Mouse (Mus musculus) midbrain, embryonic 11.5 days (tissue): ENCODE results near the gene A1cf. TPM values are rescaled to one million over a fixed set of nuclear protein-coding genes. Genes with fewer than 3 reads are reported as not detected.

Experiments
- ATAC-seq: fragments of 200-750 bp; cut with Nextera tagmentation; 2 replicates; pipeline ENCODE4 v1.8.0; 2017; ENCODE audit warnings: moderate TSS enrichment, moderate library complexity; ENCODE audit not compliant: low FRiP score
- DNase-seq: peaks from one replicate; pipeline ENCODE4 v3.0.0; 2015; ENCODE audit warnings: low spot score; ENCODE audit errors: missing footprints
- H3K27ac ChIP-seq: fragments of 300-500 bp; sonication (generic); 2 replicates; pipeline ENCODE4 v1.5.1; 2014; ENCODE audit warnings: low read depth, low read length
- H3K27me3 ChIP-seq: fragments of 300-500 bp; sonication (generic); 2 replicates; pipeline ENCODE4 v1.6.1; 2014; ENCODE audit warnings: mild to moderate bottlenecking, low read length, moderate library complexity, mixed read lengths; ENCODE audit not compliant: control insufficient read depth, insufficient read depth
- H3K36me3 ChIP-seq: fragments of 300-500 bp; sonication (generic); 2 replicates; pipeline ENCODE4 v1.6.1; 2014; ENCODE audit warnings: mild to moderate bottlenecking, low read length, moderate library complexity, mixed read lengths; ENCODE audit not compliant: control insufficient read depth, insufficient read depth
- H3K4me1 ChIP-seq: fragments of 300-500 bp; sonication (generic); 2 replicates; pipeline ENCODE4 v1.6.1; 2014; ENCODE audit warnings: low read length; ENCODE audit not compliant: control insufficient read depth, insufficient read depth
- H3K4me2 ChIP-seq: fragments of 300-500 bp; sonication (generic); 2 replicates; pipeline ENCODE4 v1.6.1; 2014; ENCODE audit warnings: mild to moderate bottlenecking, moderate library complexity
- H3K4me3 ChIP-seq: fragments of 300-500 bp; sonication (generic); 2 replicates; pipeline ENCODE4 v1.5.1; 2014; ENCODE audit warnings: low read depth, low read length
- H3K9ac ChIP-seq: fragments of 300-500 bp; sonication (generic); 2 replicates; pipeline ENCODE4 v1.6.1; 2014; ENCODE audit warnings: low read length
- H3K9me3 ChIP-seq: fragments of 300-500 bp; sonication (generic); 2 replicates; pipeline ENCODE4 v1.6.1; 2016; ENCODE audit warnings: low read length; ENCODE audit not compliant: control insufficient read depth
- WGBS: fragments of 180-500 bp; shearing (Covaris S2); extraction: QIAGEN DNeasy Blood & Tissue Kit; methylation state at CpG from one replicate; pipeline ENCODE4 v1.1.7; 2014; 5-methylcytosine and 5-hydroxymethylcytosine counted together
- polyA plus RNA-seq: library from polyadenylated mRNA; unstranded; fragments of >200 nt; fragmentation: Nextera tagmentation; extraction: Ambion mirVana; gene quantifications from 2 replicates; pipeline ENCODE4 v1.2.1, GENCODE M21; 2014

A1cf gene
- polyA plus RNA-seq = not detected in 2 replicates

GRCm38 (mm10) chr19:31868521-31868920 is at the start of gene A1cf:
TSS of gene A1cf (plus strand) at chr19:31868764.
- WGBS = 88% methylated on average over 7 of the region's 7 CpGs
- Histone ChIP-seq H3K27ac (no peak within 1 kb of the TSS), H3K9me3 (no peaks in the 10 kb centered on the region), H3K4me3 (no peak within 1 kb of the TSS), H3K27me3 (no peaks in the 10 kb centered on the region), H3K36me3 (no peaks in the 10 kb centered on the region), H3K9ac (no peak within 1 kb of the TSS), H3K4me2 (no peak within 1 kb of the TSS), H3K4me1 (no peaks in the 10 kb centered on the region)
- ATAC-seq (no peak), DNase-seq (no peak)

DNA sequence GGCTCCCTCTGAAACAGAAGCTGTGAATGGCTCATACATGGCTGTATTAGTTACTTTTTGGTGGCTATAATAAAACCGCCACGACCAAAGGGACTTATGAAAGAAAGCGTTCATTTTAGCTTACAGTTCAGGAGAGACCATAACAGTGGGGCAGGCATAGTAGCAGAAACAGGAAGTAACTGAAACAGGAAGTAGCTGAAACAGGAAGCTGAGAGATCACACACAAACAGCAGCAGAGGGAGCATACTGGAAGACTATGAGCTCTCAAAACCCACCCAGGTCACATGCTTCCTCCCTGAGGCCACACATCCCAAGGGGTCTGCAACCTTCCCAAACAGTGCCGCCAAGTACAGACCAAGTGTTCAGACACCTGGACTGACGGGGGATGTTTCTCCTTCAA is 34.3 kb upstream of the A1cf start:
- H3K4me1 ChIP-seq = no peaks in the 10 kb centered on the region
- WGBS = 94% methylated on average over 5 of the region's 5 CpGs
- H3K4me3 ChIP-seq = no peak overlapping the region
- H3K9me3 ChIP-seq = no peaks in the 10 kb centered on the region
- H3K27ac ChIP-seq = no peak overlapping the region
- no peaks in the 10 kb centered on the region for H3K27me3 ChIP-seq
- H3K4me2 ChIP-seq = no peak overlapping the region
- DNase-seq (no peak), ATAC-seq (no peak)
- H3K9ac ChIP-seq = no peak overlapping the region
- H3K36me3 ChIP-seq = no peaks in the 10 kb centered on the region

GRCm38 (mm10) chr19:31861909-31862308 is 6.7 kb upstream of the A1cf start:
- DNase-seq = no peak
- 82% methylated on average over 3 of the region's 3 CpGs for WGBS

GRCm38 (mm10) chr19:31862512-31863249 is 5.9 kb upstream of the A1cf start:
- ATAC-seq (no peak), DNase-seq (no peak)
- WGBS = 73% methylated on average over 6 of the region's 6 CpGs
- Histone ChIP-seq H3K27me3 (no peaks in the 10 kb centered on the region), H3K4me2 (no peak overlapping the region), H3K4me1 (no peaks in the 10 kb centered on the region), H3K27ac (no peak overlapping the region), H3K9me3 (no peaks in the 10 kb centered on the region), H3K9ac (no peak overlapping the region), H3K36me3 (no peaks in the 10 kb centered on the region), H3K4me3 (no peak overlapping the region)

More at GRCm38 (mm10) chr19:31861909-31862308, 6.7 kb upstream of the A1cf start:
- no peak for ATAC-seq
- Histone ChIP-seq H3K36me3 (no peaks in the 10 kb centered on the region), H3K27me3 (no peaks in the 10 kb centered on the region), H3K4me1 (no peaks in the 10 kb centered on the region), H3K27ac (no peak overlapping the region), H3K9ac (no peak overlapping the region), H3K4me2 (no peak overlapping the region), H3K4me3 (no peak overlapping the region), H3K9me3 (no peaks in the 10 kb centered on the region)

- DNase-seq (no peak), ATAC-seq (no peak)
- no peak overlapping the region for H3K9ac ChIP-seq
- H3K9me3 ChIP-seq = no peaks in the 10 kb centered on the region
- no peak overlapping the region for H3K4me2 ChIP-seq
- H3K27ac ChIP-seq = no peak overlapping the region
- 82% methylated on average over 4 of the region's 4 CpGs for WGBS
- H3K4me3 ChIP-seq = no peak overlapping the region
- H3K27me3 ChIP-seq = no peaks in the 10 kb centered on the region
- no peaks in the 10 kb centered on the region for H3K4me1 ChIP-seq
- no peaks in the 10 kb centered on the region for H3K36me3 ChIP-seq
Measured at GRCm38 (mm10) chr19:31865451-31865850, 3.1 kb upstream of the A1cf start.

- Histone ChIP-seq H3K4me2 (no peak overlapping the region), H3K27me3 (no peaks in the 10 kb centered on the region), H3K9me3 (no peaks in the 10 kb centered on the region), H3K36me3 (no peaks in the 10 kb centered on the region), H3K9ac (no peak overlapping the region), H3K27ac (no peak overlapping the region), H3K4me3 (no peak overlapping the region), H3K4me1 (no peaks in the 10 kb centered on the region)
- ATAC-seq (no peak), DNase-seq (no peak)
- WGBS = 83% methylated on average over 4 of the region's 4 CpGs
Measured at GRCm38 (mm10) chr19:31868076-31868475, 488 bp upstream of the A1cf start.

DNA sequence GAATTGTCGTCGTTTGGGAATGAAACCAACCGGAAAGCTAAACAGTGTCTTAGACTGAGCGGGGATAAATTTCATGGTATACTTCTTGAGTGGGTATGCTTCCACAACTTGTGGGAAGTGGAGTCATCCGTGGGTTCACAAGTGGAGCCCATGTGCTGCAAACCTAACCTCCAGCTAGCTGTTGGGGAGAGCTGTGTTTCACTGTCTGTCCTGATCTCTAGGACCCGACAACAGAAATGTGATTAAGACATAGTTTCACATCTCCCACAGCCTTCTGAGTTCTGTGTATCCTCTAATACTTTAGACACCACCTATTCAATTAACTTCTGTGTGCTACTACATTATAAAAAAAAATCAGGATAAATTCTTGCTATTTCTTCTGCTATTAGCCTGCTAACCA is 407 bp downstream of the A1cf start:
- DNase-seq (no peak), ATAC-seq (no peak)
- H3K4me2 ChIP-seq = no peak overlapping the region
- H3K27me3 ChIP-seq = no peaks in the 10 kb centered on the region
- no peak overlapping the region for H3K4me3 ChIP-seq
- no peaks in the 10 kb centered on the region for H3K9me3 ChIP-seq
- no peak overlapping the region for H3K27ac ChIP-seq
- no peaks in the 10 kb centered on the region for H3K36me3 ChIP-seq
- 92% methylated on average over 6 of the region's 6 CpGs for WGBS
- H3K4me1 ChIP-seq = no peaks in the 10 kb centered on the region
- H3K9ac ChIP-seq = no peak overlapping the region

DNA sequence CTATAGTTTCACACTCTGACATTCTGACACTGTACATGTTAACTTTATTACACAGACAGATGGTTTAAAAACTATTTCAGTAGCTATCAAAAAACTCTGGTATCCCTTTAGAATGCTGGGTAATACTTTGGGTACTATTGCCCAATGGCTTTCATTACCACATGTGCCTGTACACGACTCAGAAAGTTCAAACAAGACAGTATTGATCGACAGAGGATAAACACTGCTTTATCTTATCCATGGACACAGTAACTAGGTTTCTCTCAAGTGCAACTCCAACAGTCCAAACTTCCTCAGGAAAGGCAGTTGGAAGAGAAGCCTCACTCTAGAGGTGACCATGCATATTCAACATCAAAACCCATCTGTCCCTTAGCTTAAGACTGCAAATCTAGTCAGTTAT is 2.8 kb downstream of the A1cf start:
- H3K9ac ChIP-seq = no peak overlapping the region
- no peaks in the 10 kb centered on the region for H3K27me3 ChIP-seq
- H3K27ac ChIP-seq = no peak overlapping the region
- ATAC-seq = no peak
- H3K4me2 ChIP-seq = no peak overlapping the region
- H3K4me3 ChIP-seq = no peak overlapping the region
- no peak for DNase-seq
- no peaks in the 10 kb centered on the region for H3K4me1 ChIP-seq
- 85% methylated on average over 2 of the region's 2 CpGs for WGBS
- H3K36me3 ChIP-seq = no peaks in the 10 kb centered on the region
- H3K9me3 ChIP-seq = no peaks in the 10 kb centered on the region

- Histone ChIP-seq H3K9me3 (no peaks in the 10 kb centered on the region), H3K27me3 (no peaks in the 10 kb centered on the region), H3K4me2 (no peak overlapping the region), H3K9ac (no peak overlapping the region), H3K36me3 (no peaks in the 10 kb centered on the region), H3K4me1 (no peaks in the 10 kb centered on the region), H3K4me3 (no peak overlapping the region), H3K27ac (no peak overlapping the region)
- DNase-seq (no peak), ATAC-seq (no peak)
- WGBS = 85% methylated on average over 4 of the region's 4 CpGs
Measured at GRCm38 (mm10) chr19:31877968-31878367, 9.4 kb downstream of the A1cf start.
